Mouse (Mus musculus): ENCODE data around the gene Pard3. TPM values are rescaled to one million over a fixed set of nuclear protein-coding genes. Genes with fewer than 3 reads are reported as not detected.

The Pard3 gene
- total and polyA plus RNA-seq, 3 experiments = 0.51 to 1.3 (median 0.94) TPM

DNA sequence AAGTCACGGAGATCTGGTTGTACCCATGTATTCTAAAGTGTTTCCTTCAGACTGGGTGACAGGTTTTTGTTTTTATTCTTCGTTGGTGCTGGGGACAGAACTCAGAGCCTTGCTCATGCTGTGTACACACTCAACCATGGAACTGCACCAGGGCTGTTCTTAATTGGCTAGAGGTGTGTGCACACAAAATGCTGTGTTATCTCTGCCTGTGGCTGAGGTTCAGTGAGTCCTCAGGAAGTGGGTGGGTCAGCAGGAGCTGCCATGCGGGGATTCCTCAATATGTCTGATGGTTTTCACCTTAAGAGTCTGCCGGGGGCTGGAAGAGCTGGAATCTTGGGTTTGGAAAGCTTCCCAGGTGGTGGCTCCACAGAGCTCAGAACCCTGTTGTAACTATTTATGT lies 80.9 kb downstream of the Pard3 start:
- no peaks in the 10 kb centered on the region for H3K79me2 ChIP-seq (replicated peaks; ENCODE audit: control insufficient read depth, extremely low read depth, insufficient read depth, poor library complexity, severe bottlenecking)
- H3K27ac ChIP-seq (ENCODE audit: insufficient read depth, low read depth) = no peak overlapping the region
- no peaks in the 10 kb centered on the region for H3K9me3 ChIP-seq (replicated peaks; ENCODE audit: low read length)
- DNase-seq (ENCODE audit: extremely low read depth) = no peak
- no peaks in the 10 kb centered on the region for H3K27me3 ChIP-seq (replicated peaks)
- TF ChIP-seq KAT2A (IDR thresholded peaks at IDR 0.05; ENCODE audit: insufficient replicate concordance, low read length) (no peak), ZMIZ1 (IDR thresholded peaks at IDR 0.05; ENCODE audit: low read depth, low read length) (no peak), ZC3H11A (IDR thresholded peaks at IDR 0.05; ENCODE audit: low read depth, low read length) (no peak), USF2 (conservative IDR thresholded peaks at IDR 0.05; ENCODE audit: low read depth, low read length) (no peak), BHLHE40 (IDR thresholded peaks at IDR 0.05; ENCODE audit: low read depth, low read length) (no peak), PAX5 (IDR thresholded peaks at IDR 0.05; ENCODE audit: low read length) (no peak), SIN3A (IDR thresholded peaks at IDR 0.05; ENCODE audit: low read length) (no peak), MAX (IDR thresholded peaks at IDR 0.05; ENCODE audit: low read length) (no peak), MAZ (IDR thresholded peaks at IDR 0.05; ENCODE audit: low read depth, low read length) (no peak)
- dilution Hi-C loops (cut with MboI; ENCODE audit: extremely low pct_ligation_motif_present, extremely low pct_unique_long_range_greater_than_20kb, low sequenced_read_pairs) = no loop called here
- in situ Hi-C loops (cut with MboI; ENCODE audit: low pct_ligation_motif_present, low pct_unique_long_range_greater_than_20kb, low sequenced_read_pairs) = loop anchor here (5.0 to 25.0 kb wide), 2 partner anchors 157 to 657 kb away; partner anchors contain the start of gene Tarbp1
- H3K4me3 ChIP-seq (replicated peaks in 1 of 3; ENCODE audit: low read depth in 2 of 3, low read length in 2 of 3, poor library complexity in 1 of 3) = no peak overlapping the region
- no peak overlapping the region for H3K9ac ChIP-seq (ENCODE audit: insufficient read depth, low read depth)
- H3K4me1 ChIP-seq (ENCODE audit: control insufficient read depth in 1 of 2, insufficient read depth in 2 of 2) = peaks cover 0 to 21% of the 10 kb centered on the region in 2 experiments; a peak in 2 of 4 replicates
- H3K36me3 ChIP-seq (replicated peaks in 1 of 2; ENCODE audit: control insufficient read depth in 1 of 2, insufficient read depth in 1 of 2, low read length in 1 of 2) = no peaks in the 10 kb centered on the region
- H3K4me2 ChIP-seq (ENCODE audit: insufficient read depth, low read depth, poor library complexity, severe bottlenecking) = no peak overlapping the region

DNA sequence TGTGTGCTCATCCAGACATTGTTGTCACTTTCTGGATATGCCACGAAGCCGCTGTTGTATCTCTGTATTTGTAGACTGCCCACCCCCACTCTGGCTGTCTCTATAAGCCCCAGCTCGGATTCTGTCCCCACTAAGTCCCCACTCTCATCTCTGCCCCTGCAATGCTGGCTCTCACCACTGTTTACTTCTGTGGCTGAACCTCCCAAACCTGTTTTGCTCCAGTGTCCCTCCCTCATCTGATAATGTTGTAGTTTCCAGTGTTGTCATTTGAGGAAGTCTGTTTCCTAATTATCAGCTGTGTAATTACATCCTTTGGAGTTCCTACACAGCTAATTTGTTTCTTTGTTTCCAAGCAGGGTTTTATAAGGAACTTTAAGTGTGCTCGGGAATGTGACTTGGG lies 81.4 kb downstream of the Pard3 start:
- Histone ChIP-seq H3K27ac (ENCODE audit: insufficient read depth, low read depth) (no peak overlapping the region), H3K9ac (ENCODE audit: insufficient read depth, low read depth) (no peak overlapping the region), H3K4me2 (ENCODE audit: insufficient read depth, low read depth, poor library complexity, severe bottlenecking) (no peak overlapping the region), H3K36me3 (replicated peaks in 1 of 2; ENCODE audit: control insufficient read depth in 1 of 2, insufficient read depth in 1 of 2, low read length in 1 of 2) (no peaks in the 10 kb centered on the region), H3K4me3 (replicated peaks in 1 of 3; ENCODE audit: low read depth in 2 of 3, low read length in 2 of 3, poor library complexity in 1 of 3) (no peak overlapping the region), H3K4me1 (ENCODE audit: control insufficient read depth in 1 of 2, insufficient read depth in 2 of 2) (peaks cover 0 to 21% of the 10 kb centered on the region in 2 experiments; a peak in 2 of 4 replicates), H3K9me3 (replicated peaks; ENCODE audit: low read length) (no peaks in the 10 kb centered on the region), H3K27me3 (replicated peaks) (no peaks in the 10 kb centered on the region), H3K79me2 (replicated peaks; ENCODE audit: control insufficient read depth, extremely low read depth, insufficient read depth, poor library complexity, severe bottlenecking) (no peaks in the 10 kb centered on the region)
- TF ChIP-seq TBP (conservative IDR thresholded peaks at IDR 0.05; ENCODE audit: low read depth, low read length) (no peak), MYC (IDR thresholded peaks at IDR 0.05; ENCODE audit: low read depth, low read length) (no peak), POLR2AphosphoS2 (IDR thresholded peaks at IDR 0.05; ENCODE audit: low read depth, low read length) (no peak), PAX5 (IDR thresholded peaks at IDR 0.05; ENCODE audit: low read length) (no peak), USF2 (conservative IDR thresholded peaks at IDR 0.05; ENCODE audit: low read depth, low read length) (no peak), ZC3H11A (IDR thresholded peaks at IDR 0.05; ENCODE audit: low read depth, low read length) (no peak)
- no peak for DNase-seq (ENCODE audit: extremely low read depth)
- dilution Hi-C loops (cut with MboI; ENCODE audit: extremely low pct_ligation_motif_present, extremely low pct_unique_long_range_greater_than_20kb, low sequenced_read_pairs) = no loop called here
- in situ Hi-C loops (cut with MboI; ENCODE audit: low pct_ligation_motif_present, low pct_unique_long_range_greater_than_20kb, low sequenced_read_pairs) = loop anchor here (25.0 kb wide), 1 partner anchor 658 kb away; the partner anchor contains the start of gene Tarbp1

DNA sequence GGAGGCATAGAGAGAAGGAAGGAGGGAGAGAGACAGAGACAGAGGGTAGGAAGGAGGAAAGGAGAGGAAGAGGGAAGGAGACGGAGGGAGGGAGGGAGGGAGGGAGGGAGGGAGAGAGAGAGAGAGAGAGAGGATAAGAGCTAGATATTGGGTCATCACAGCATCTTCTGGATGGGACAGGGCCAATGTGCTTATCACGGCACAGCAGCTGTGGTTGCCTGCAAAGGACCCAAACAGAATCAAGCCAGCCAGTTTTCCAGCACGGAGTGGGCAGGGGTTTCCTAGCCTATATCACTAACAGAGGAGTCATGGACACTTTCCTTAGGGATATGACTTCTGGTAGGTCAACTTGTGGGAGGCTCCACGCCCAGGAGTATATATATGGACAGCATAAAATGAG lies 82.4 kb downstream of the Pard3 start:
- Histone ChIP-seq H3K27ac (ENCODE audit: insufficient read depth, low read depth) (no peak overlapping the region), H3K4me2 (ENCODE audit: insufficient read depth, low read depth, poor library complexity, severe bottlenecking) (no peak overlapping the region)

More for the DNA sequence above, 82.4 kb downstream of the Pard3 start:
- in situ Hi-C loops (cut with MboI; ENCODE audit: low pct_ligation_motif_present, low pct_unique_long_range_greater_than_20kb, low sequenced_read_pairs) (loop anchor here (25.0 kb wide), 1 partner anchor 659 kb away; the partner anchor contains the start of gene Tarbp1), dilution Hi-C loops (cut with MboI; ENCODE audit: extremely low pct_ligation_motif_present, extremely low pct_unique_long_range_greater_than_20kb, low sequenced_read_pairs) (no loop called here)
- Histone ChIP-seq H3K9me3 (replicated peaks; ENCODE audit: low read length) (no peaks in the 10 kb centered on the region), H3K4me3 (replicated peaks in 1 of 3; ENCODE audit: low read depth in 2 of 3, low read length in 2 of 3, poor library complexity in 1 of 3) (no peak overlapping the region), H3K9ac (ENCODE audit: insufficient read depth, low read depth) (no peak overlapping the region), H3K36me3 (replicated peaks in 1 of 2; ENCODE audit: control insufficient read depth in 1 of 2, insufficient read depth in 1 of 2, low read length in 1 of 2) (no peaks in the 10 kb centered on the region), H3K79me2 (replicated peaks; ENCODE audit: control insufficient read depth, extremely low read depth, insufficient read depth, poor library complexity, severe bottlenecking) (no peaks in the 10 kb centered on the region), H3K27me3 (replicated peaks) (no peaks in the 10 kb centered on the region), H3K4me1 (ENCODE audit: control insufficient read depth in 1 of 2, insufficient read depth in 2 of 2) (peaks cover 0 to 21% of the 10 kb centered on the region in 2 experiments; a peak in 2 of 4 replicates)
- TF ChIP-seq SIN3A (IDR thresholded peaks at IDR 0.05; ENCODE audit: low read length) (no peak), CHD2 (IDR thresholded peaks at IDR 0.05; ENCODE audit: low read length) (no peak), ZMIZ1 (IDR thresholded peaks at IDR 0.05; ENCODE audit: low read depth, low read length) (no peak), HCFC1 (IDR thresholded peaks at IDR 0.05; ENCODE audit: low read depth, low read length) (no peak), CHD1 (IDR thresholded peaks at IDR 0.05; ENCODE audit: low read depth, low read length) (no peak), EP300 (IDR thresholded peaks at IDR 0.05; ENCODE audit: low read length) (no peak), E2F4 (IDR thresholded peaks at IDR 0.05; ENCODE audit: insufficient replicate concordance, low read depth, low read length) (no peak), TBP (conservative IDR thresholded peaks at IDR 0.05; ENCODE audit: low read depth, low read length) (no peak), ETS1 (conservative IDR thresholded peaks at IDR 0.05; ENCODE audit: low read depth, low read length) (no peak), POLR2AphosphoS2 (IDR thresholded peaks at IDR 0.05; ENCODE audit: low read depth, low read length) (no peak), MAX (IDR thresholded peaks at IDR 0.05; ENCODE audit: low read length) (no peak), RCOR1 (conservative IDR thresholded peaks at IDR 0.05; ENCODE audit: low read depth, low read length) (no peak), NRF1 (IDR thresholded peaks at IDR 0.05; ENCODE audit: low read depth, low read length) (no peak), USF1 (IDR thresholded peaks at IDR 0.05; ENCODE audit: low read depth, low read length) (no peak), PAX5 (IDR thresholded peaks at IDR 0.05; ENCODE audit: low read length) (no peak), MAFK (IDR thresholded peaks at IDR 0.05; ENCODE audit: insufficient replicate concordance, low read length) (no peak)
- no peak for DNase-seq (ENCODE audit: extremely low read depth)
